Mouse (Mus musculus) left cerebral cortex, adult 18-20 months (tissue): ENCODE measurements at regions not wholly inside any gene's neighbourhood (a gene's known extent, or its start where the extent isn't known, plus 50 kb on each side); places are given as distances from the start of the nearest gene placed in this dataset.

ENCODE experiments used
- DNase-seq, 2 experiments: peaks; one replicate each; pipeline ENCODE4 v3.0.0; 2021 to 2022; ENCODE audit warnings: low spot score in 2 of 2, mixed read lengths in 1 of 2

GRCm38 (mm10) chr11:56716953-56717352 lies 294.2 kb upstream of the Gria1 start:
- DNase-seq, result peak; percentile 19 to 32

DNA sequence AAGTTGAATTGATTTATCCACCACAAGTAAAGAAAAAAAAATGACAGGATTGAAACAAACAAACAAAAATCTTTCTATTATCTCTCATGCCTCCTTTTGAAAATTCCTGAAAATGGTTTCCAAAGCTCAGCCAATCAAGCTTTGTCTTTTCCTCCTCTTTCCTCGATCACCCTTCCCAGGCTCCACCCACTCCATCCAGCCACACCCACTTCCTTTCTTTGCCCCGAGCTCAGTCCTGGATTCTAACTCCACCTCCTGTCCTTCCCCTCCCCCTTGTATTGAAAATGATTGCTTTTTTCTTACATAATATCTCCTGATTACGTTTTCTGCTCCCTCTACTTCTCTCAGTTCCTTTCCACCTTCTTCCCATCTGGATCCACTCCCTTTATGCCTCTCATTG lies 286.0 kb upstream of the Gria1 start:
- DNase-seq, result no peak

GRCm38 (mm10) chr11:56726161-56726560 lies 285.0 kb upstream of the Gria1 start:
- no peak for DNase-seq

DNA sequence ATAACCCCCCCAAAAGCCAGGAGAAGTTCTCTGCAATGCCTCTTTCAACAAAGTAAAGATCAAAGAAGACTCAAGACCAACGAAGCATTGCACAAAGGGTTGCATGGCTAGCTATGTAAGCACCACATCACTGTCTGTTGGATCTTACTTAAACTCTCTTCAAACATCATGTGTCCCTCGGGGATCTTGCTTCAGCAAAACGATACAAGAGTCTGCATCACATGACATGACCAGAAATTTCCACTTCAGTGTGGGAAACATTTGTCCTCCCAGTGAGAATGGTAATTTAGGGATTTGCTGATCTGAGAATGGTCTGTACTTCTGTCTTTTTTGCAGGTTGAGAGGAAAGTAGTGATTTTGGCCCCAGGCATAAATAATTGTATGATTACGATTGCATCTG lies 283.6 kb upstream of the Gria1 start:
- DNase-seq, result no peak

DNA sequence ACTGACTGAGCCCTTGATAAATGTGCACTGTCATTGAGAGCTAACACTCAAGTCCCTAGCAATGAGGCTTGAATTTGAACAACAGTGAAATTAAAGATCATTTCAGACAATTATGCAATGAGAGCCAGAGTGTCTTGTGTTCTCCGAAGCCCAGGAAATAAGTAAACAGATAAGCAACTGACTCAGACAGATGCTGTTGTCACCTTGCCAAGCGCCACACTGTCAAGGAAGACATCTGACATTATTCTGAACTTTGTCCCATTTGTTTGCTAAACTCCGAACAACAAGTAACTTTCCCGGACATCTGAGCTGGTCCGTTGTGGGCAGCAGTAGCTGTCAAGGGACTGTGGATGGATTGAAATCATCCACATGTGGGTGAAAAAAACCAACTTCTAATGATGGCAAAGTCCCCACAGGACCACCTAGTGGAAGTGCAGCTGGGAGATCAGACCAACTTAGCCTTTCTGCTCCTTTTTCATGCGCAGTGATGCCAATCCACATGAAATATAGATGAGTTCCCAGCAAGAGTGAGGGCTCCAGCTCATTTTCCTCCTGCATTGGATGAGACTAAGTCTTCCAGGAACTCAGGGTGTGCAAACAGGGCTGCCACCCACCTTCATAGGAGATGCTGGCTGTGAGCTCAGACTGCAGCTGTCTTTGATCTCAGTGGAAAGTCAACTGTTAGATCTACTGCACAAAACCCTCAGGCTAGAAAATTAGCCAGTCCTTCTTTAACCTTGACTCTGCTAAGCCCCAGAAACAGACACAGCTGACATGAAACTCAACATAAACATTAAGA lies 282.8 kb upstream of the Gria1 start:
- DNase-seq, result no peak

DNA sequence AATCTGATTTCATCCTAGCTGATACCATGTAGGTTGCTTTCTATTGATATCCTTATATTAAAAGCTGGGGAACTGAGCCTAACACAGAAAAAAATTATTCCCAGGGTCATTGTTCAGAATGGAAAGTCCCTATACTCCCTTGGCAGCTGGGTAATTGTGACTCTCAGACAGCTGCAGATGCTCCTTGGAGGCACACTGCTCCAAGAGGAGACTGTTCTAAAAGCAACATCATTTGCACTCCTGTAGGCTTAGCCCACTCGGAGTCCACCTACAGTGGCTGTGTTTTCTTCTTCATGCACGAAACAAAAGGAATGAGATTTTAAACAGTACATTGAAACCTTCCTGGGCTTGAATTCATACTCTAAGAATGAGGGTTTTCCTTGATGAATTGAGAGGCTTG lies 269.3 kb upstream of the Gria1 start:
- DNase-seq, result no peak

DNA sequence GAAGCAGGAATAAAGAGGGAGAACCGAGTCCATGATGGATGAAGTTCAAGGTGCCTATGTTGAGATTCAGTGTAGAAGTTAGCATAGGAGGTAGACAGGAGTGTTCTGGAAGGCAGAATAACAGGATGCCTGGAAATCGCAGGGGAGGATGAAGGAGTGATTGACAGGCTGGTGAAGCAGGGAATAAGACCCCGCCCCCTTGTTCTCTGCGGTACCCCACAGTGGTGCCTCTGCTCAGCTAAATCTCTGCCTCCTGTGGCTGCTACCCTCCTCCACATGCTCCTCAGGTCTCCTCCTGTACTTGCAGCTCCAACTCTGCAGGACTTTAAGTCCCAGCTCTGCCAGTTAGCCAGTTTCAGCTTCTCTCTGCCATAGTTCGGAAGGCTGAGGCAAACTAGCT lies 261.2 kb upstream of the Gria1 start:
- DNase-seq, result no peak

DNA sequence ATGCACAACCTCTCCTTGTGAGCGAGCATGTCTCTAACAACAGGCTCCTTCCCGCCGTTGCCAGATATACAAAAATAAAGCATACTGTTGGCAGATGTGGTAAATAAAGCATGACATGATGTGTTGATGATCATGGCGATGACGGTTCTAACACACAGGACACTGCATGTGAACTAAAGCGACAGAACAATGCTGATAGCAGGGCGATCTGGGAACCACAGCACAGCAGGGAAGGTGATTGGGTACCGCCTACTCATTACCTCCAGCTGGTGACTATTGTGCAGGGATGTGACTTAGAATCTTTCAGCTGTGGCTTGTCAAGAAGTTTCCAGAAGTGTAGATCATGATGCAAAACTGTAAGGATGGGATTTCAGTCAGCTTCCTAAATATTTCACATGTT lies 260.5 kb upstream of the Gria1 start:
- no peak for DNase-seq

- no peak for DNase-seq
These were observed 259.3 kb upstream of the Gria1 start for GRCm38 (mm10) chr11:56751918-56752317.

DNA sequence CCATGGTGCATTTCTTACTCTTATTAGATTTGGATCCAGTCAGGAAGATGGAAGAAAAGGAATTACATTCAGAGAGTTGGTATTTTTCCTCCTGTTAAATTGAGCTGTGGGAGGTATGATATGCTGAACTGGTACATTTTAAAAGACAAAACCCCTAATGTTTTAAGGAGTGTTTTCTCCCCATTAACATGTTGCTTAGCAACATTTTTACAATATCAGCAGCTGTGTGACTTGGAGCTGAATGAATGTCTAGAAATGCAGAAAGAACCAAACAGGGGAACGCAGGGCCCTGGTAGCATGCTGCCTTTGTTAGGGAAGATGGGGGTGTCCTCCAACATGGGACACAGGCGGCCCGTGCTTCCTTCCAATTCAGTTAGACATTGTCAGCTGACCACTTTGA lies 257.5 kb upstream of the Gria1 start:
- DNase-seq, result no peak

DNA sequence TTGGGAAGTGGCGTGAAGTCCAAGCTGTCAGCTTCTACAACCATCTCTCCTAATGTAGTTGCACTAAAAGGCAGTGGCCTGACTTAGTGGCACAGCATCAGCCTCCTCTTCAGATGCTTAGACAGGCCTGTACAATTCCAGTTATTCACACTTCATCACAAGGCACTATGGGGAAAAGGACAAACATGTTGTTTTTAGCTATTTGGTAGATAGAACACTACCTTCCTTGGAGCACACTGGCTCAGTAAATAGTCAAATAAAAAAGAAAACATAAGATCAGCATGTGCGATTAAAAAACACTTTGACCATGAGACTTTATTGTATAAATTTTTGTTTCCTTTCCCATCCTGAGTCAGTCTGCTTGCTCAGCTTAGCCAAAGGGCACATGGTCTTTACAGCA lies 250.7 kb upstream of the Gria1 start:
- no peak for DNase-seq

GRCm38 (mm10) chr11:56762467-56763120 lies 248.6 kb upstream of the Gria1 start:
- DNase-seq, result no peak

DNA sequence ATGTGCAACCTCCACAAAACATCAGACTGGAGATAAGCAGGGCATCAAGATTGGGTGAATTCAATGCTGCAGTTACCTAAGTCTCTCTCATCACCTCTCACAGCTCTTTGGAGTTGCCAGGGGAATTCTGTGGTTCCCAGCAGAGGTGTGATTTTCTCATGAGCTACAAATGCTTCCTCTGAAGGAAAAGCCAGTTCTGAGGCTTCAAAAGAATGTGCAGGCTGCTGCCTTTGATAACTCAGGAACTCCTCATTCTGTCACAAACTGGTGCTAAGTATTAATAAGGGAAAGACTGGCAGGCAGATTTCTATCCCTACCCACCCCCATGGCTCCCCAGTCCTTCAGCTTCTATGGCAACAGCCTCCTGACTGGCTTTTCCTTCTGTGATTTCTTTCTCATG lies 243.8 kb upstream of the Gria1 start:
- DNase-seq, result no peak

- DNase-seq, result no peak
These were observed 224.8 kb upstream of the Gria1 start for GRCm38 (mm10) chr11:56786351-56786750.

DNA sequence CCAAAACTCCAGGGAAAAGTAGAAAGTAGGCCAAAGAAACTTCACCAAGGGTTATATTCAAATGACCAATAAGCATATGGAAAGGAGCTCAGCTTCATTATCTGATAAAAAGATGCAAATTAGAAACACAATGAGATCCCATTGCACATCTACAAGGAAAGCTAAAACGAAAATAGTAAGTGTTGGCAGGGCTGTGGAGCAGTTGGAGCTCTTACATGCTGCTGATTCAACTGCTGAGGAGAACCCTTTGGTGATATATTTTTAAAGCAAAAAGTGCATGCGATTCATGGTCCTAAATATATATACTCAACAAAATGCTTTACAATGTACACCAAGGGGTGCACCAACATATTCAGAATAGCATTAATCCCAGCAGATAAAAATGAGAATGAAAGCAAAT lies 218.5 kb upstream of the Gria1 start:
- DNase-seq, result peak; percentile 6 to 12

GRCm38 (mm10) chr11:56807314-56807713 lies 203.9 kb upstream of the Gria1 start:
- DNase-seq, result no peak

GRCm38 (mm10) chr11:56810141-56810540 lies 201.0 kb upstream of the Gria1 start:
- peak in 1 of 2 experiments; percentile 20 for DNase-seq

DNA sequence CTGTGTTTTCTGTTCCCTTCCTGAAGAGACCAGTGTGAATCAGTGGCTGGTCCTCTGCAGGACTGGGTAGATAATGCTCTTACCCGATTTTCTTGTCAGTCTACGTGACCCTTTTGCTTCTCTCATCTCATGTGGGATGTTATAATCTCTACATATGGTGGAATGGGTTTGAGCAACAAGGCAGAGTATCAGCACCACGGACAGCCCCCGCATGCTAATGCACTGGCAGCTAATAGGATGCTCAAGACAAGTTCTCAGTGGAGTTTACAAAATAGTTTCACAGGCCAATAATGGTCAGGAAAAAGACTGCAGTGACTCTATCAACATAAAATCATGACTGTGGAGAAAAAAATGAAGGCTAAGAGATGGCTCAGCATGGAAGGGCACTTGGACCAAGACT lies 199.1 kb upstream of the Gria1 start:
- no peak for DNase-seq

DNA sequence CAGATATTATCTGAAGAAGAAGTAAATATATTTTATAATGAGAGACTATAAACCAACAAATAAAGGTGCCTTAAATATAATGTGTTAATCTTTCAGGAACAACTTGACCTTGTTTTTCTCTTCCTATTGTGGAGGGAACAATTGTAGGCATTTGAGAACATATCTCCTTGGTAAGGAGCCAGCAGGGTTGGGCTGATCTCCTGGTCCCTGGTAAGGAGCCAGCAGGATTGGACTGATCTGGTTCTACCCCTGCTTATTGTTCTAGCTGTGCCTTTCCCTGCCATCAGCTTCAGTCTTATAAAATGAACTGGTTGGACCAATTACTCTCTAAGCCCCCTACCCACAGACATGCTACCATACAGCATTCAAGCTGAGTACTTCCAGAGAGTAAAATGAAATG lies 187.7 kb upstream of the Gria1 start:
- DNase-seq, result no peak

- DNase-seq, result no peak
These were observed 183.7 kb upstream of the Gria1 start for GRCm38 (mm10) chr11:56827499-56827898.

DNA sequence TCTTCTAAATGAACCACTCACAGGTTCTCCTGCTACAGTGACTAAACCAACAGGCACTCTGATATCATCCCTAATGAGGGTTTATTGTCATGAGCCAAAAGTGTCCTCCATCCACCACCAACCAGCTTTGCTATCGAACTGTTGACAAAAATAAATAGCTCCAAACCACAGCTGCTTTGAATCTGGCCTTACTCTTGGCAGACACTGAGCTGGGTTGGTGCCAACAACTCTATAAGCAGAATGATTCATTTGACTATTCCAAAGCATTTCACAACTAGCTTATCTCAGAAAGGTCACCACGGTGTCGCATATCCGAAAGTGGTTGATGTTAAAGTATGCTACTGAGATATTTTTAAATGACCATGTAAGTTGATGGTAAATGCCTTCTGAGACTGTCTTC lies 148.5 kb upstream of the Gria1 start:
- peak; percentile 15 to 21 for DNase-seq

GRCm38 (mm10) chr11:56871640-56872039 lies 139.5 kb upstream of the Gria1 start:
- no peak for DNase-seq

DNA sequence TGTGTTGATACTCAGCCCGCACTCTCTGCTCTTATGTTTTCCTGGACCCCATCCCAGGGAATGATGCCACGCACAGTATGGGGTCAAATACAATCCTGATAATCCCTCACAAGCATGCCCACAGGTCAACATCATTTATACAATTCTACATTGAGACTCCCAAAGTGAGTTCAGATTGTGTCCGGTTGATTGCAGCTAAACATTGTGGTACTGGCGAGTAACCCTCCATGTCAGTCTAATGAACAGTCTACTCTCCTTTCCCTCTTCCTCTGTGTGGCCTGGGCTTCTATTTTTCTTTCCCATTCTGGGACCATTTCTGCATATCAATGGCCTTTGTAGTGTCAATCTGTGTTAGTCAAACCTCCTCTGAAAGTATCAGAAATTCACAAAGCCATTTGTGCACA lies 112.6 kb upstream of the Gria1 start:
- no peak for DNase-seq
